Mouse (Mus musculus): ENCODE results near the gene Nipal3.

Gene Nipal3

GRCm38 (mm10) chr4:135494521-135495396 is at the start of gene Nipal3, which contains the start of gene Stpg1:
Gene Nipal3, minus strand, starts transcription at chr4:135495038.
Gene Stpg1, plus strand, starts transcription at chr4:135494790.
- peak; percentile 91 to 94 for DNase-seq

- DNase-seq = no peak
These were observed 49.4 kb upstream of the Nipal3 start for GRCm38 (mm10) chr4:135544284-135544683.

GRCm38 (mm10) chr4:135540057-135540456 is 45.2 kb upstream of the Nipal3 start:
- no peak for DNase-seq

GRCm38 (mm10) chr4:135539056-135539455 is 44.2 kb upstream of the Nipal3 start:
- no peak for DNase-seq

GRCm38 (mm10) chr4:135535021-135535420 is 40.2 kb upstream of the Nipal3 start:
- DNase-seq = no peak

GRCm38 (mm10) chr4:135533001-135533400 is 38.2 kb upstream of the Nipal3 start:
- no peak for DNase-seq

- DNase-seq = no peak
These were observed 37.2 kb upstream of the Nipal3 start for GRCm38 (mm10) chr4:135531771-135532613.

GRCm38 (mm10) chr4:135531236-135531635 is 36.4 kb upstream of the Nipal3 start:
- no peak for DNase-seq

- no peak for DNase-seq
These were observed 35.4 kb upstream of the Nipal3 start for GRCm38 (mm10) chr4:135530270-135530669.

- no peak for DNase-seq
These were observed 31.3 kb upstream of the Nipal3 start for GRCm38 (mm10) chr4:135526039-135526710.

- no peak for DNase-seq
These were observed 30.2 kb upstream of the Nipal3 start for GRCm38 (mm10) chr4:135525057-135525456.

GRCm38 (mm10) chr4:135523939-135524338 is 29.1 kb upstream of the Nipal3 start:
- DNase-seq = no peak

GRCm38 (mm10) chr4:135520421-135520820 is 25.6 kb upstream of the Nipal3 start:
- DNase-seq = no peak

GRCm38 (mm10) chr4:135518135-135518534 is 23.3 kb upstream of the Nipal3 start:
- no peak for DNase-seq

GRCm38 (mm10) chr4:135516351-135517316 is 21.8 kb upstream of the Nipal3 start:
- peak; percentile 67 to 75 for DNase-seq

- DNase-seq = no peak
These were observed 20.1 kb upstream of the Nipal3 start for GRCm38 (mm10) chr4:135514925-135515324.

- DNase-seq = no peak
These were observed 19.0 kb upstream of the Nipal3 start for GRCm38 (mm10) chr4:135513865-135514264.

- no peak for DNase-seq
These were observed 14.7 kb upstream of the Nipal3 start for GRCm38 (mm10) chr4:135509515-135509914.

- peak; percentile 31 to 78 for DNase-seq
These were observed 13.7 kb upstream of the Nipal3 start for GRCm38 (mm10) chr4:135508419-135509039.

- DNase-seq = peak; percentile 33 to 51
These were observed 12.9 kb upstream of the Nipal3 start for GRCm38 (mm10) chr4:135507547-135508350.

All from lung, postnatal 4 days (tissue).